Mouse (Mus musculus) brain, embryonic 14.5 days (tissue): ENCODE measurements at regions not wholly inside any gene's neighbourhood (a gene's known extent, or its start where the extent isn't known, plus 50 kb on each side); places are given as distances from the start of the nearest gene placed in this dataset.

Experiments
- CTCF ChIP-seq: fragments of 200-500 bp; IDR thresholded peaks from 2 replicates; pipeline ENCODE4 v1.5.1; 2012; ENCODE audit warnings: inconsistent platforms, mild to moderate bottlenecking, moderate library complexity, borderline replicate concordance; ENCODE audit not compliant: insufficient read depth, insufficient read length; ENCODE audit errors: extremely low read depth
- POLR2A ChIP-seq: fragments of 200-500 bp; IDR thresholded peaks from 2 replicates; pipeline ENCODE4 v1.6.1; 2012; ENCODE audit warnings: mild to moderate bottlenecking, inconsistent platforms, borderline replicate concordance; ENCODE audit not compliant: poor library complexity, insufficient read depth, insufficient read length, severe bottlenecking; ENCODE audit errors: extremely low read depth

DNA sequence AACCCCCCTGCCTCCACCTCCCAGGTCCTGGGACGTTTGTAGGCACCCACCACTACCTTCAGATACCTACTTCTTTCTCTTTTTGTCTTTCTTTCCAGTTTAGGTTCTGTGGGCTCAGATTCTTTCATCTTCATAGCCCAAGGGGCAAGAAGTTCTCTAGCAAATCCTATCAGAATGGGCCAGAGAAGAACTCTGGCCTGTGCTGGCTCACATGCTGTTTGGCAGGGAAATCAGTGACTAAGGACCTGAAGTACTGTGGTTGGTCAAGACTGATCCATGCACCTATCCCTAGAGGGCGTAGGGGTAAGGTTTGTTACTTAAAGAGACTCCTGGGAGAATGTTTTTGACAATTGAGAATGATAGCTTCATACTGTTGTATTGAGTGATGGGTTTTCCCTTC, 64.9 kb upstream of the Neurl1b start:
- TF ChIP-seq CTCF = no peak
- TF ChIP-seq POLR2A = no peak
